Mouse (Mus musculus): ENCODE data around the gene Arrdc2. TPM values are rescaled to one million over a fixed set of nuclear protein-coding genes. Genes with fewer than 3 reads are reported as not detected.
"Not testable (repeated sequence)": the region's sequence is repeated elsewhere in the genome, so short reads cannot be mapped to it uniquely, and the experiment has no call there.

Arrdc2 gene
- total RNA-seq, 2 experiments from 2014 or later, result 8.0 to 29.1 TPM

DNA sequence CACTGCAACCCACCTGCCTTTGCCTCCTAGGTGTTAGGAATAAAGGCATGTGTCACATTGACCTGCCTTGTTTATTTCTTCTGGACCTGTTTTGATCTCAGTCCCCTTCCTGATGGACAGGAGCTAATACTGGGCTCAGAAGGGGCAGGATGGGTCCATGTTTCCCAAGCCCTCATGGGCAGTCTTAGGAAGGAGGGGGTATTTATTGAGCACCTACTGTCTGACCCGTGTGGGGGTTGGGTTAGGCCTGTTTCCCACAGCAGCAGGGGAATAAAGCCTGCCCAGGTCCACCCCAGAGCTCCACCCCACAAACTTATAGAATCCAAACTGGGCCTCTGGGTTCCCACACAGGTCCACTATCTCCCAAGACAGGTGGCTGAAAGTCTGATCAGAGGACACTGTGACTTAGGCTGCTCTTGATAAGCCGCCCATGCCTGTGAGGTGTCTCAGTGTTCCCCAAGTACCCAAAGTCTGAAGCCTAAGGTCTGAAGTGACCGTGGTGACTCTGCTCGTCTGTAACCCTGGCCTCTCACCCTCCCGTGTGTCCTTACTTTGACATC is 3.8 kb upstream of the Arrdc2 start:
- peak; percentile 18 for ATAC-seq (replicated peaks; ENCODE audit: low FRiP score, low TSS enrichment, poor library complexity, severe bottlenecking)

- no peak for ATAC-seq (replicated peaks; ENCODE audit: low FRiP score, low TSS enrichment, poor library complexity, severe bottlenecking)
Observed at GRCm38 (mm10) chr8:70842484-70842883, 3.0 kb upstream of the Arrdc2 start.

- 0 out of 2 replicates have a peak, but pooled peaks have one; percentile 5 for ATAC-seq (replicated peaks; ENCODE audit: low FRiP score, low TSS enrichment, poor library complexity, severe bottlenecking)
Observed at GRCm38 (mm10) chr8:70841147-70842072, 1.9 kb upstream of the Arrdc2 start.

- no peak for ATAC-seq (replicated peaks; ENCODE audit: low FRiP score, low TSS enrichment, poor library complexity, severe bottlenecking)
Observed at GRCm38 (mm10) chr8:70840590-70840989, 1.1 kb upstream of the Arrdc2 start.

DNA sequence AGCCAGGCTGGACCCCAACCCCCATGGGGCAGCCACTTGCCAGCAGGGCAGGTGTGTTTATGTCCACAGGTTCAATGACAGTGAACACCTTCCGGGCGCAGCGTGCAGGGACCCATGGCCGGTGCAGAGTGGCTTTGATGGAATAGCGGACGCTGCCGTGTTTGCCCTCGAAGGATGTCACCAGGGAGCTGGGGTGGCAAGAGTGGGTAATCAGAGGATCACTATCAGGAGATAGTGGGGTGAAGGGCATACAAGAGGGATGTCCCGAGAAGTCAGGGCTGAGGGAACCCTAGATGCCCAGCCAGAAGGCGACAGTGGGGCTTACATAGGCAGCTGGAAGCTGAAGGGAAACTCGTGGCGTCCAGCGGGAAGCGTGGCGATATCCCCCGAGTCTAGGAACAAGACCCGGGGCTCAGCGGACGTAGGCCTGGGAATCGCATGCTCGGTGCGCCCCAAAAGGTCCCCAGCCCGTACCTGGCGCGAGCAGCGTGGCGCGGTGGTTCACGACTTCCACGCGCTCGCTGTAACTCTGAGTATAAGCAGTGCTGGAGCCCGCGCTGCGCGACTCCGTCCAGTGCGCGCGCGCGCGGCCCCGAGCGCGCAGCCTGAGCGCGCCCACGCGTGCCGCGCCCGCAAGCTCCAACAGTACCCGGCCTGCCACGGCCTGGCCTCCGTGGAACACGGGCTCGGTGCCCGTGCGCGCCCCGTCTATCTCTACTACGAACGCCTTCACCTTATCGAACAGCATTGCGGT is 689 bp downstream of the Arrdc2 start:
- ATAC-seq (replicated peaks; ENCODE audit: low FRiP score, low TSS enrichment, poor library complexity, severe bottlenecking), result no peak

GRCm38 (mm10) chr8:70836666-70837065 is 2.9 kb downstream of the Arrdc2 start:
- ATAC-seq (replicated peaks; ENCODE audit: low FRiP score, low TSS enrichment, poor library complexity, severe bottlenecking), result no peak

DNA sequence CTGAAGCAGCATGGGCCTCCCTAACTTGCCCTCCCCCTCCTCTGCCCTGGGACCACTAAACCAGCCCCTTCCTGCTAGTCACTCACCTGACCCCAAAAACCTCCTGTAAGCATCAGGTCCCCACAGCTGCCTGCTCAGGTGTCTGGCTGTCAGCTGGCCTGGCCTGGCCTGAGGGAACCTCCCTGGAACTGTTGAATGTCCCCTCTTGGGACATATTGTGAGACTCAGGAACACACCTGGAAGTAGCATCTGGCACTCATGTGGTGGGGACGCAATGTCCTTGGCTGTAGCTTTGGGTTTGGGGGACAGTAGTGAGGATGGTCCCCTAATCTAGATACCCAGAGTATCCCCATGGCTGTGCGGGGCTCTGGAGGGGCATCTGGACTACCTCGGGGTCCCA is 5.4 kb downstream of the Arrdc2 start:
- no peak for ATAC-seq (replicated peaks; ENCODE audit: low FRiP score, low TSS enrichment, poor library complexity, severe bottlenecking)

GRCm38 (mm10) chr8:70833520-70833919 is 6.0 kb downstream of the Arrdc2 start:
- ATAC-seq (replicated peaks; ENCODE audit: low FRiP score, low TSS enrichment, poor library complexity, severe bottlenecking), result peak; percentile 46; the same call in 1 of the 2 replicates

GRCm38 (mm10) chr8:70833018-70833482 is 6.5 kb downstream of the Arrdc2 start:
- peak; percentile 30 for ATAC-seq (replicated peaks; ENCODE audit: low FRiP score, low TSS enrichment, poor library complexity, severe bottlenecking)

DNA sequence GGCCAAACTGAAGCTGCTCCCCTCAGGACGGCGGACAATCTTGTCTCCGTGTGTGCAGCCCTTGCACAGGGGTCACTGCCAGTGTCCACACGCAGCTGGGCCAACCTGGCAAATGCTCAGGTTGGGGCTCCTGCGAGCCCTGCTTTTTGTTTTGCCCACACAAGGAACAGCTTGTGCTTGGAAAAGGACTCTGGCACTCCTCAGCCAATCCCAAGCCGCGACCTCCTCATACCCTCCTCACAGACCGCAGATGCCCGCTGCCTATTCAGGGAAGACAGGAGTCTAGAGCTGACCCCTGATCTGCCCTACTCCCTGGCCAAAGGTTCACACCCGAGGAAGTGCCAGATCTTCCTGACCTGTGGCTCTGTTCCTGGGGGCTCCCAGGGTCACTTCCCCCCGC is 7.1 kb downstream of the Arrdc2 start:
- ATAC-seq (replicated peaks; ENCODE audit: low FRiP score, low TSS enrichment, poor library complexity, severe bottlenecking), result no peak

- no peak for ATAC-seq (replicated peaks; ENCODE audit: low FRiP score, low TSS enrichment, poor library complexity, severe bottlenecking)
Observed at GRCm38 (mm10) chr8:70831517-70831916, 8.0 kb downstream of the Arrdc2 start.

DNA sequence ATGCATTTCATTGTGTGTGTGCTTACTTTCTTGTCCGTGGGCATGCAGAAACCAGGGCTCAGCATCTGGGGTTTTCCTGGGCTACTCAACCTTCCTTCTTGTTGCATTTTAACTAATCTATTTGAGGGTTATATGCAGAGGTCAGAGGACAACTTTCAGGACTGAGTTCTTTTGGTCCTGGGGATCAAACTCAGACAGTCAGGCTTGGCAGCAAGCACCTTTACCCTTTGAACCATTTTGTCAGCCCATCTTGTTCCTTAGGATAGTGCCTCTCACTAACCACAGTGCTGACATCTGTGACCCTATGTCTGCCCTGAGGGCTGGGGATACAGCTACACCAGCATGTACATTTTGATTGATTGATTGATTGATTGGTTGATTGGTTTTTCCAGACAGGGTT is 11.7 kb downstream of the Arrdc2 start:
- ATAC-seq (replicated peaks; ENCODE audit: low FRiP score, low TSS enrichment, poor library complexity, severe bottlenecking), result no peak

DNA sequence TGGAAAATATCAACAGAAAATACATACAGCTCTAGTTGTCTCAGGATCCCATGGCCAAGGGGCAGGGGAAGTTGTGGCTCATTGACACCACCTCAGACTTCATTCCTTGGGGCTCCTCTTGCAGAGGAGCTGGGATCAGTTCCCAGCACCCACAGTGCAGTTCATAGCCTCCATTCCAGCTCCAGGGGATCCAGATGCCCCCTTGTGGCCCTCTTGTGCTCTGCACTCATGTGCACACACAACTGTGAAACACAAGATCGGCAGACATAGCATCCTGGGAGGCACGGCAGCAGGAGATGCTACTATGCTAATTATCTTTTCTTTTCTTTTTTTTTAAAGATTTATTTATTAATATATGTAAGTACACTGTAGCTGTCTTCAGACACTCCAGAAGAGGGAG is 12.5 kb downstream of the Arrdc2 start:
- 0 out of 2 replicates have a peak, but pooled peaks have one; percentile 24 for ATAC-seq (replicated peaks; ENCODE audit: low FRiP score, low TSS enrichment, poor library complexity, severe bottlenecking)

GRCm38 (mm10) chr8:70825816-70826215 is 13.7 kb downstream of the Arrdc2 start:
- ATAC-seq (replicated peaks; ENCODE audit: low FRiP score, low TSS enrichment, poor library complexity, severe bottlenecking), result no peak

DNA sequence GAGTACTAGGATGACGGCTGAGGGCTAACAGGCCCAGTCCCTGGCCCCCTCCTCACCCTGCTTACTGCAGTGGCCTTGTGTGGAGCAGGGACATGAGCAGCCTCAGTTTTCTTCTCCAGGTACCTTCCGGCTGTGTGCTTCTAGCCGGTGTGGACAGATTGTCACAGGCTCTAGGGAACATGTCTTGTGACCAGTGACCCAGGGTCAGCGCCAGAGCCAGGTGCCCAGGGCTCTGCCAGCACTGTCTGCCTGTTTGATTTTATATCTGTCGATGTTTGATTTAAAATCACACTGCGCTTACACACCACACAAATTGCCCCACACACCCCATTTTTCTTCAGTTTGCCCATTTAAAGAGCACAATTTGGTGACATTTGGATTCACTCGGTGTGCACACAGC is 15.7 kb downstream of the Arrdc2 start:
- no peak for ATAC-seq (replicated peaks; ENCODE audit: low FRiP score, low TSS enrichment, poor library complexity, severe bottlenecking)

DNA sequence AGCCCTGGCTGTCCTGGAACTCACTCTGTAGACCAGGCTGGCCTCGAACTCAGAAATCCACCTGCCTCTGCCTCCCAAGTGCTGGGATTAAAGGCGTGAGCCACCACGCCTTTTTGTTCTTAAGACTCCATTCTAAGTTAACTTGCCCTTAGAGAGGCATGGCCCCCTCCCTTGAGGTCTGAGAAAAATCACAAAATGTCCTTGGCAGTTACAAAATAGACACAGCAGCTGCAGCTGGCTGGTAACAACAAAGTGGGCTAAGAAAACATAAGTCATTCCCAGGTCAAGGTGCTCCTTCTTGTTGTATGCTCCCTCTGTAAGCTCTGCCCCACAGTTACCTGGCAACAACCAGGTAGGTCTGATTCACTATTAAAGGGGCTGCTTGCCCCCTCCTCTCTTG is 16.9 kb downstream of the Arrdc2 start:
- ATAC-seq (replicated peaks; ENCODE audit: low FRiP score, low TSS enrichment, poor library complexity, severe bottlenecking), result not testable (repeated sequence)

DNA sequence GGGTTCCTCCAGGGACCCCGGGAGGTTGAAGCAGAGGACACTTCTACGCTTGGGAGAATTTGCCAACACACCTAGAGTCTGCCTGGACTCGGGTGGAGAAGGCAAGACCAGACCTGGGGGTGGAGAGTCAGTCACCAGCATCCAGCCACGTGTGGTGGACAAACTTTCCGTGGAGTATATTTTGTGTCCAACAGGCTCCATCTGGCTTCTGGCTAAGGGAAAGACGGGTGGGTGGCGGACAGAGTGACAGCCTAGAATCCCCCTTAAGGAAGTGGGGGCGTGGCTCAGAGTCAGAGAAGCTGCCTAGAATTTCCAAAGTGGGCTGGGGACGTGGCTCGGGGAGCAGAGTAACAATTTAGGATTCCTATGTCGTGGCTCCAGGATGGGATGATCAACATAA is 17.5 kb downstream of the Arrdc2 start:
- ATAC-seq (replicated peaks; ENCODE audit: low FRiP score, low TSS enrichment, poor library complexity, severe bottlenecking), result no peak; the same call in 1 of the 2 replicates

DNA sequence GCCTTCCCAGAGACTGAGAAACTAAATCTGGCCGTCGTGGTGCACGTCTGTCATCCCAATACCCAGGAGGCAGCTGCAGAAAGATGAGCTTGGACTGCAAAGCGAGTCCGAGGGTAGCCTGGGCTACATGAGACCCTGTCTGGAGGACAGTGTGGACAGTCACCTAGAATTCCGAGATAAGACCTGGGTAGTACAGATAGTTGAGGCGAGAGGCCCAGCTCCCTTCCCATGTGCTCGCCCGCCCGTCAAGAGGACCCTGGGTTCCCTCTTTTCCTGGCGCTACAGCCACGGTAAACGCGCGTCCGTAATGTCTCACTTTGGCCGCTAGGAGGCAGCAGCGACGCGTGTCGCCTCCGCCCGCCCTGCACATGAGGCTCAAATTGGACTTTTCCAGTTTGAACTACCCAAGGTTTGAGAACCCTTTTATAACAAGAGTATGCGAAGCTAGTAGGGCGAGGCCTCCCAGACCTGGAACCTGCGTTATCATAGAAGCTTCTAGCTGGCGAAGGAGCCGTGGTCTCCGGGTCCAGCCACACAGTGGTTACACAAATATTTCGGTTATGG is 18.0 kb downstream of the Arrdc2 start:
- ATAC-seq (replicated peaks; ENCODE audit: low FRiP score, low TSS enrichment, poor library complexity, severe bottlenecking), result peak; percentile 69

GRCm38 (mm10) chr8:70820101-70820935 is 19.2 kb downstream of the Arrdc2 start:
- ATAC-seq (replicated peaks; ENCODE audit: low FRiP score, low TSS enrichment, poor library complexity, severe bottlenecking), result no peak
